Comparison of ENCODE assay signal across 17 mouse cellular contexts in genomic region chr3:17498291-17498690, GRCm38 (mm10).
"Had no signal": no experiment of that assay in that cellular context is flagged by ENCODE, and none has a peak within 500 bp of the region (broad histone marks: within the 10 kb centered on the region; RNA-seq: fewer than 3 reads in every experiment).

No protein-coding gene starts in this region.

- H3K4me3 ChIP-seq: midbrain, embryonic 10.5 days; midbrain, embryonic 12.5 days; neural tube, embryonic 12.5 days had no signal

- H3K27me3 ChIP-seq: midbrain, embryonic 12.5 days; neural tube, embryonic 12.5 days had no signal

- H3K4me2 ChIP-seq: lung, embryonic 14.5 days; midbrain, embryonic 12.5 days; neural tube, embryonic 12.5 days had no signal

- H3K9ac ChIP-seq: lung, embryonic 14.5 days; midbrain, embryonic 12.5 days; neural tube, embryonic 12.5 days had no signal

- H3K4me1 ChIP-seq: midbrain, embryonic 10.5 days; midbrain, embryonic 12.5 days; neural tube, embryonic 12.5 days had no signal

- DNase-seq: lung, adult 18-20 months; lung, embryonic 14.5 days; lung, postnatal 10 days; lung, postnatal 4 days; midbrain, embryonic 14.5 days; retina, postnatal 1 day; right cerebral cortex, adult 18-20 months; right cerebral cortex, postnatal 25 days; right cerebral cortex, postnatal 4 days; spleen, adult 18-20 months; thymus, adult 2 months; thymus, postnatal 25 days; thymus, postnatal 4 days had no signal

- H3K27ac ChIP-seq: midbrain, embryonic 10.5 days; midbrain, embryonic 12.5 days; neural tube, embryonic 12.5 days had no signal

- ATAC-seq: midbrain, embryonic 16.5 days had no signal

- H3K9me3 ChIP-seq: midbrain, embryonic 10.5 days; midbrain, embryonic 12.5 days; neural tube, embryonic 12.5 days had no signal

- H3K36me3 ChIP-seq: midbrain, embryonic 10.5 days; midbrain, embryonic 12.5 days; neural tube, embryonic 12.5 days had no signal
